Mouse (Mus musculus) stomach, embryonic 16.5 days (tissue): Measurements from ENCODE around the gene Calr3. TPM values are rescaled to one million over a fixed set of nuclear protein-coding genes. Genes with fewer than 3 reads are reported as not detected.

Experiments
- ATAC-seq: fragments of 200-750 bp; cut with Nextera tagmentation; 2 replicates; pipeline ENCODE4 v1.8.0; 2017; ENCODE audit warnings: moderate number of reproducible peaks, moderate TSS enrichment; ENCODE audit not compliant: insufficient read depth, low FRiP score
- H3K27ac ChIP-seq: fragments of 300-500 bp; sonication (generic); 2 replicates; pipeline ENCODE4 v1.5.1; 2014; ENCODE audit warnings: low read length
- H3K27me3 ChIP-seq: fragments of 300-500 bp; sonication (generic); 2 replicates; pipeline ENCODE4 v1.6.1; 2014; ENCODE audit warnings: low read length, control low read depth, mixed read lengths; ENCODE audit not compliant: control insufficient read depth, insufficient read depth
- H3K36me3 ChIP-seq: fragments of 300-500 bp; sonication (generic); 2 replicates; pipeline ENCODE4 v1.6.1; 2014; ENCODE audit warnings: low read length; ENCODE audit not compliant: control insufficient read depth, insufficient read depth
- H3K4me1 ChIP-seq: fragments of 300-500 bp; sonication (generic); 2 replicates; pipeline ENCODE4 v1.6.1; 2014; ENCODE audit warnings: low read length, control low read depth, mixed read lengths; ENCODE audit not compliant: control insufficient read depth, insufficient read depth
- H3K4me2 ChIP-seq: fragments of 300-500 bp; sonication (generic); 2 replicates; pipeline ENCODE4 v1.6.1; 2014; ENCODE audit warnings: low read depth, low read length, mixed read lengths
- H3K4me3 ChIP-seq: fragments of 300-500 bp; sonication (generic); replicated peaks from 2 replicates; pipeline ENCODE4 v1.5.1; 2014; ENCODE audit warnings: mild to moderate bottlenecking, low read length
- H3K9ac ChIP-seq: fragments of 300-500 bp; sonication (generic); 2 replicates; pipeline ENCODE4 v1.6.1; 2014; ENCODE audit warnings: low read length
- H3K9me3 ChIP-seq: fragments of 300-500 bp; sonication (generic); replicated peaks from 2 replicates; pipeline ENCODE4 v1.6.1; 2016; ENCODE audit warnings: low read length, control low read depth; ENCODE audit not compliant: control insufficient read depth
- WGBS: fragments of 180-500 bp; shearing (Covaris S2); extraction: QIAGEN DNeasy Blood & Tissue Kit; methylation state at CpG from one replicate; pipeline ENCODE4 v1.1.7; 2014; 5-methylcytosine and 5-hydroxymethylcytosine counted together
- polyA plus RNA-seq: library from polyadenylated mRNA; unstranded; fragments of >200 nt; fragmentation: Nextera tagmentation; extraction: Ambion mirVana; gene quantifications from 2 replicates; pipeline ENCODE4 v1.2.1, GENCODE M21; 2015

Gene Calr3
- polyA plus RNA-seq, 1 experiment from 2014 or later: 3.7 TPM

DNA sequence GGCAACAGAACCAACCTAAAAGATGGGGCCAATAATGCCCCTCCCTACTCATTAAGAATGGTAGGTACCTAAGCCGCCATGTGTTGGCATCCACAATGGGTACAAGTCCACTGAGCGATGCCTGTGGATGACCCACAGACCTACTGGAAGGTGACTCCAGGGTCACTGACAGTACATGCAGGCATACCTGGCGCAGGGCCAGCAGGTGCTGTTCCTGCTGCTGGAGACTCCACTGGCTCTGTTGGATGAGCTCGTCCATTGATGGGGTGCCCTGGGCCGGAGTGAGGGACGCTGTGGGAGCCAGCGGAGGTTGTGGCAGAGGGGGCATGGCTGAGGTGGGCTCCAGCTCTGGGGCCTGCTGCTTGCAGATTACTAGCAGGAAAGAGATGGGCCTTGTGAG is 27.0 kb upstream of the Calr3 start:
- H3K4me1 ChIP-seq: peaks cover 8% of the 10 kb centered on the region
- no peak for ATAC-seq
- H3K4me3 ChIP-seq: no peak overlapping the region
- no peak overlapping the region for H3K27ac ChIP-seq
- WGBS: 91% methylated on average over 7 of the region's 7 CpGs
- H3K9me3 ChIP-seq: no peaks in the 10 kb centered on the region
- H3K27me3 ChIP-seq: no peaks in the 10 kb centered on the region
- no peak overlapping the region for H3K9ac ChIP-seq
- no peak overlapping the region for H3K4me2 ChIP-seq
- peaks cover 55% of the 10 kb centered on the region for H3K36me3 ChIP-seq

DNA sequence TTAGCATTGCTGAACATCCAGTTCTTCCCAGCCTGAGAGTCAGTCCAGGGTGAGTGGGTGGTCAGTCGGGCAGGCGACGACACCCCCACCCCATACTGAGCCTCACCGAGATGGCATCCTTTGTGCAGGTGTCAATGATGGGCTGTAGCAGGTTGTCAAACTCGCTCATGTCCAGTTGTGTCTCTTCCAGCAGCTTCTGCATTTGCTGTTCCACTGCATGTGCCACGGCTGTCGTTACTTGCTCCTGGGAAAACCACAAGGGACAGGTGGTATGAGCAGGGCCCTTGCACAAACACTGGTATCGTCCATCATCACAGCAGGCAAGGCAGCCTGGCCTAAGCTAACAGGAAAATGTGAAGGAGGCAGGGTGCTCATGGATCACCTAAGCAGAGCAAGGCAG is 26.3 kb upstream of the Calr3 start:
- no peaks in the 10 kb centered on the region for H3K9me3 ChIP-seq
- WGBS: 92% methylated on average over 8 of the region's 8 CpGs
- peaks cover 55% of the 10 kb centered on the region for H3K36me3 ChIP-seq
- peaks cover 7% of the 10 kb centered on the region for H3K4me1 ChIP-seq
- H3K27me3 ChIP-seq: no peaks in the 10 kb centered on the region
- H3K4me3 ChIP-seq: no peak overlapping the region
- H3K9ac ChIP-seq: no peak overlapping the region
- H3K4me2 ChIP-seq: no peak overlapping the region
- no peak overlapping the region for H3K27ac ChIP-seq
- no peak for ATAC-seq

DNA sequence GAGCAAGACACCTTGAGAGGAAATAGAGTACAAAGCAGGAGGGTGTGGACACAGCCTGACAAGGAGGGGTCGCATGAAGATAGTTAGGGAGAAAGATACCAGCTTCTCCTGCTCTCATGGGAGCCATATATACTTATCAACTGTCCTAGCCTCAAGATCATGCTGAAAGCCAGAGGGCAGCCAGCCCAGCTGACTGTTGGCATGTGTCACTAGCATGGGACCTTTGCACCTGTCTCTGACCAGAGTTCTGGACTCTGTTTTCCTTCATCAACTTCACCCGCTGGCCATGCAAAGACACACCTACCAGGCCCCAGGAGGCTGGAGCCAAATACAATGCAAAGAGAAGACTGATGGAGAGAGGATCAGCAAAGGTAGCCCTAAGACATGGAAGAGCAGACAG is 25.6 kb upstream of the Calr3 start:
- Histone ChIP-seq H3K27me3 (no peaks in the 10 kb centered on the region), H3K4me3 (no peak overlapping the region), H3K4me2 (no peak overlapping the region), H3K4me1 (peaks cover 7% of the 10 kb centered on the region), H3K36me3 (peaks cover 55% of the 10 kb centered on the region), H3K9me3 (no peaks in the 10 kb centered on the region), H3K27ac (no peak overlapping the region), H3K9ac (no peak overlapping the region)
- ATAC-seq: no peak
- 87% methylated on average over 2 of the region's 2 CpGs for WGBS

DNA sequence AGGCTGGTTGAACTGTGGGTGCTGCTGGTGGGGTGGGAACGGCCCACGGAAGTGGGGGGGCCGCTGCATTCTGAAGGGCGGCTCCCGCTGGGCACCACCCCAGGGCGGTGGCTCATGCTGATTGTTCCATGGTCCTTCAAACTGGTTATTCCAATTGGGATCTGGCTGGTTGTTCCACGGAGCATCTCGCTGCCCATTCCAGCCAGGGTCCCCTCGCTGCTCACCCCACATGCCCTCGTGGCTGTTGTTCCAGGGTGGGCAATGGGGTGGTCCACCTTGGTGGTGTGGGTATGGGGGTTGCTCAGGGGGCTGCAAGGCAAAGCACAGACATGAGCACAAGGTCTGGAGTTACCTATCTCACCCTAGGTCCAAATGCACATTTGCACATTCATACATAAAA is 20.5 kb upstream of the Calr3 start:
- no peaks in the 10 kb centered on the region for H3K27me3 ChIP-seq
- no peak overlapping the region for H3K9ac ChIP-seq
- no peak overlapping the region for H3K27ac ChIP-seq
- no peak overlapping the region for H3K4me3 ChIP-seq
- ATAC-seq: no peak
- no peak overlapping the region for H3K4me2 ChIP-seq
- H3K9me3 ChIP-seq: no peaks in the 10 kb centered on the region
- peaks cover 61% of the 10 kb centered on the region for H3K36me3 ChIP-seq
- 93% methylated on average over 10 of the region's 10 CpGs for WGBS
- H3K4me1 ChIP-seq: no peaks in the 10 kb centered on the region

DNA sequence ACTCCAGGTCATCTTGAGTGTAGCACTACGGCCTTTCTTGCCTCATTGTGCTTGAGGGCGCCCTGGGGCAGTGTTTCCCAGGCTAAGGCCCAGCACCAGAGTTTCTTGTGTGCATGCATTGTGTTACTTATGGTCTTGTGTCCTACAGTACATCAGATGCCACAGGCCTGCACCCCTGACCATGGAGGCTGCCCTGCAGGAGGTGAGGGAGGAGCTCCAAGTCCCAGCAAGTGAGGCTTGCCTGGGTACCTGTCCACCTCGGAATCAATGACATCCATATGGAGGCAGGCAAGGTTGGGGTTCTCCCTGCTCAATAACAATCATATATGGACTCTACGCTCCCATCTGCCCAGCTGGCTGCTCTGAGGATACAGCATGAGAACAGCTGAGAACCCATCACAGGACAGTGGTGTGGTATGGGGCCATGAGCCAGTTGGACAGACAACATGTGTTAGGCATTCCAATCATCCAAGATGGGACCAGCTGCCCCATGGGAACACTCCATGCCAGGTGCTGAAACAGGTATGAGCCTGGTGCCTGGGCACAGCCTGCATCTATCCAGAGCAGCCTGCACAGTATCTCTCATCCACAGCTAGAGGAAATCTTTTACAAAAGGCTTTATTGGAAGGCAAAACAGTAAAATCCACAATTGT is 16.3 kb upstream of the Calr3 start:
- Histone ChIP-seq H3K4me2 (no peak overlapping the region), H3K9me3 (no peaks in the 10 kb centered on the region), H3K27ac (no peak overlapping the region), H3K27me3 (no peaks in the 10 kb centered on the region), H3K4me1 (no peaks in the 10 kb centered on the region), H3K36me3 (peaks cover 38% of the 10 kb centered on the region), H3K4me3 (no peak overlapping the region), H3K9ac (no peak overlapping the region)
- ATAC-seq: no peak
- WGBS: 89% methylated on average over 4 of the region's 4 CpGs

DNA sequence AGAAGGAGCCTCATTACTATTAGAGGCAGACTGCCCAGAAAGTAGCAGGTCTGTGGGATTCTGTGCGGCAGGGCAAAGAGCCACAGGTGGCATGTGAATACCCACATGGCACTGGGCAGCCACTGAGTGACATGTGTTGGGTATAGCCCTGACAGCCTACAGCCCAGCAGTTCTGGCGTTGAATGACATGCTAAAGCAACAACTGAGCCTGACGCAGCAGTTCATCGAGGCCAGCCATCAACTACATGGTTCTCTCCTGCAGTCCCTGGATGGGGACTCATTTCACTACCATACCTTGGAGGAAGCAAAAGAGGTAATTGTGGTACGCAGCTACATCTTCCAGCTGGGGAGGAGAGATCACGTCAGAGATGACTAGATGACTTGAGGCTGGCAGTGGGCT is 14.8 kb upstream of the Calr3 start:
- whole genome bisulfite sequencing: 82% methylated on average over 6 of the region's 6 CpGs
- Histone ChIP-seq H3K4me2 (no peak overlapping the region), H3K4me3 (no peak overlapping the region), H3K9me3 (no peaks in the 10 kb centered on the region), H3K27me3 (no peaks in the 10 kb centered on the region), H3K4me1 (no peaks in the 10 kb centered on the region), H3K36me3 (peaks cover 37% of the 10 kb centered on the region), H3K9ac (no peak overlapping the region), H3K27ac (no peak overlapping the region)
- no peak for ATAC-seq

DNA sequence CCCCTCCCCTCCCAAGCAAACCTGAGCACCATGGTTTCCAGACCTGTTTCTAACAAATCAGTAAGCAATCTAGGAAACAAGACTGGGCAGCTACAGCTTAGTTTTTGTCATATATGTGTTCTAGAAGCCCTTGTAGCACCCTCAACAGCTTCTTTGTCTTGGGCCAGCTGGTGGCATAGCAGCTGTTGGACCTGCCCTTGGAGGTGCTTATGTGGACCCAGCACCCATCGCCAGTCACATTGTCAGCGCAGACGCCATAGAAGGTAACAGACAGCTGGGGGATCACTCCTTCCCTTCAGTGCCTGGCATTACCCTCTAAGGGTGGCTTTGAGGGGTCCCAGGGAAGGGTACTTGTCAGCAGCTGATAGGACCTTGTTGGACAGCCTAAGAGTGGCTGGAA is 14.1 kb upstream of the Calr3 start:
- ATAC-seq: no peak
- Histone ChIP-seq H3K4me3 (no peak overlapping the region), H3K36me3 (peaks cover 30% of the 10 kb centered on the region), H3K9me3 (no peaks in the 10 kb centered on the region), H3K4me2 (no peak overlapping the region), H3K27me3 (no peaks in the 10 kb centered on the region), H3K9ac (no peak overlapping the region), H3K27ac (no peak overlapping the region), H3K4me1 (no peaks in the 10 kb centered on the region)
- 93% methylated on average over 3 of the region's 3 CpGs for WGBS

DNA sequence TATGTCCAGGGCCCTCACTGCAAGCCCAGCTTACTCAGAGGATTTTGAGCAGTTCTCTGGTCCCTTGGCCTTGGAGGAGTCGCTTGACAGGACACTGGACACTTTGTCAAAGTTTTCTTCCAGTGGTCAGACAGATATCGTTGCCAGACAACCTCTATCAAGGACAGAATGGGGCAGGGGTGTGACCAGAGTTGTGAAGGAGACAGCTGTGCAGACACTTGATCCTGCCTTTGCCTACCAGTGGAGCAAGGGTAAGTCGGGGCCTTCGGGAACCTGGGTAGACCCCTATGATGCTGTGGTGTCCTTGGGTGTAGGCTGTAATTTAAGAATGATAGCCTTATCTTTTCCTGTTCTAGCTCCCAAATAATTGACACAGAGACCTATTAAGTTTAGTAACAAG is 11.6 kb upstream of the Calr3 start:
- Histone ChIP-seq H3K36me3 (peaks cover 13% of the 10 kb centered on the region), H3K4me2 (no peak overlapping the region), H3K27ac (no peak overlapping the region), H3K27me3 (no peaks in the 10 kb centered on the region), H3K4me3 (no peak overlapping the region), H3K9me3 (no peaks in the 10 kb centered on the region), H3K4me1 (no peaks in the 10 kb centered on the region), H3K9ac (no peak overlapping the region)
- 77% methylated on average over 4 of the region's 4 CpGs for WGBS
- no peak for ATAC-seq

DNA sequence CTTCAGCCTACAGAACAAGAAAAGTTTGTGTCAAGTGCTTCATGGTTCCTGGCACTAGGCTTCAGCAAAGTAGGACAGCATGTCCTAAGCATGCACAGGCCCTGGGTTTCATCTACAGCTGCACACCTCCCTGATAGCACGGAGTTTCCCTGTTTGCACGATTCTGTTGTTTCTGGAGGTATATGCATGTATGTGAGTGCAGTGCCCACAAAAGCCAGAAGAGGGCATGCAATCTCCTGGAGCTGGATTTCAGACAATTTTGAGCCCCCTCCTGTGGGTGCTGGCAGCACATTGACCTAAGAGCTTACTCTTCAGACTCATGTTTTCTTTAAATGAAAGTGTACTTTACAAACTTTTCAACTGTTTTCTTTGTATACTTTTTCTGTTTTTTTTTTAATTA is 10.2 kb upstream of the Calr3 start:
- H3K4me3 ChIP-seq: no peak overlapping the region
- H3K4me1 ChIP-seq: no peaks in the 10 kb centered on the region
- H3K27ac ChIP-seq: no peak overlapping the region
- no peak overlapping the region for H3K9ac ChIP-seq
- no peak overlapping the region for H3K4me2 ChIP-seq
- 87% methylated on average over 2 of the region's 2 CpGs for WGBS
- ATAC-seq: no peak
- peaks cover 6% of the 10 kb centered on the region; the same call in 1 of the 2 replicates for H3K36me3 ChIP-seq
- no peaks in the 10 kb centered on the region for H3K27me3 ChIP-seq
- H3K9me3 ChIP-seq: no peaks in the 10 kb centered on the region
